Mouse (Mus musculus): ENCODE results near the gene Wdfy1. TPM values are rescaled to one million over a fixed set of nuclear protein-coding genes. Genes with fewer than 3 reads are reported as not detected.

Gene Wdfy1
- polyA plus RNA-seq, 2 experiments: 20.8 to 31.1 TPM

DNA sequence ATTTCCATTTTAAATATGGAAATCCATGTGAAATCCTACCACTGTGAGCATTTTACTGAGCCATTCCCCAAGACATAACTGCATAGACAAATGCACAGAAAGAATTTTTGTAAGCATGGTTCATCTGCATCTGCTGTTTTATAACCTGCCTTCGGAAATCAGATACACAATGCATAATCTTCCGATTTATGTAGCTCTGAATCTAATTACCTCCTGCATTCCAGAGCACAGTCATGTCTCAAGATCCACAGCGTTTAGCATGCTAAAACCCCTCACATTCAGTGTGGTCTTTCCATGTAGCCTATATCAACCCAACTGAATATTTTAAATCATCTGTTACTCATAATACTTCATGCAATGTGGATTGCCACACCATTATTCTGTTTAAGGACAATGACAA lies 33.5 kb upstream of the Wdfy1 start:
- H3K4me1 ChIP-seq (ENCODE audit: control insufficient read depth, insufficient read depth, low read length): no peaks in the 10 kb centered on the region
- no peak overlapping the region for H3K4me2 ChIP-seq (replicated peaks; ENCODE audit: low read depth, low read length, severe bottlenecking)
- no peak overlapping the region for H3K4me3 ChIP-seq (replicated peaks; ENCODE audit: low read length)
- no peak overlapping the region for H3K27ac ChIP-seq (replicated peaks; ENCODE audit: low read depth, low read length)
- H3K36me3 ChIP-seq (ENCODE audit: control insufficient read depth, insufficient read depth, low read length): peaks cover 4% of the 10 kb centered on the region; the same call in 1 of the 2 replicates
- WGBS: 61% methylated on average over 3 of the region's 3 CpGs
- no peak overlapping the region for H3K9ac ChIP-seq (ENCODE audit: low read depth, low read length, severe bottlenecking)
- H3K9me3 ChIP-seq (ENCODE audit: control insufficient read depth, low read length): no peaks in the 10 kb centered on the region
- no peaks in the 10 kb centered on the region for H3K27me3 ChIP-seq (ENCODE audit: control insufficient read depth, insufficient read depth, low read length)
- DNase-seq (ENCODE audit: low spot score): no peak
- ATAC-seq (ENCODE audit: low FRiP score, low read depth): no peak
- no peak for TF ChIP-seq POLR2A (IDR thresholded peaks at IDR 0.05; ENCODE audit: borderline replicate concordance, extremely low read depth, insufficient read depth, insufficient read length)

DNA sequence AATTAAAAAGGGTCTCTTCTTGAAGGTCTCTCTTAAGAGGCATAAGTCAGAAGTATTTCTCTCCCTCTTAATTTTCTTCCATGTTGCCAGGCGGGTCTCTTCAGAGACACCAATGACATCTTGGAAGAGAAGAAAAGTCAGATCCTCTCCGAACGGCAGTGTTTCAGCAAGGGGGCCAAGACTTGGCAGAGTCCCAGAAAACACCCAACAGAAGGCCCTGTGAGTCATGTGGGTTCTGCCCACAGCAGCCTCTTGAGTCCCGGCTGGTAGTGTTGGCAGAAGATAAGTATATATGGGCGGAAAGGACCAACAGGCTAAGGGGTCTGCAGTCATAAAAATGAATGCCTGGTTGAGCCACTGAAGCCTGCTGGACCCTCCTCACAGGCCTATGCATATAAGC lies 30.9 kb upstream of the Wdfy1 start:
- WGBS: 74% methylated on average over 5 of the region's 5 CpGs
- no peak overlapping the region for H3K27ac ChIP-seq (replicated peaks; ENCODE audit: low read depth, low read length)
- no peaks in the 10 kb centered on the region for H3K9me3 ChIP-seq (ENCODE audit: control insufficient read depth, low read length)
- no peak overlapping the region for H3K9ac ChIP-seq (ENCODE audit: low read depth, low read length, severe bottlenecking)
- no peaks in the 10 kb centered on the region for H3K4me1 ChIP-seq (ENCODE audit: control insufficient read depth, insufficient read depth, low read length)
- H3K36me3 ChIP-seq (ENCODE audit: control insufficient read depth, insufficient read depth, low read length): peaks cover 12% of the 10 kb centered on the region; the same call in 1 of the 2 replicates
- H3K27me3 ChIP-seq (ENCODE audit: control insufficient read depth, insufficient read depth, low read length): no peaks in the 10 kb centered on the region
- no peak for DNase-seq (ENCODE audit: low spot score)
- ATAC-seq (ENCODE audit: low FRiP score, low read depth): no peak
- H3K4me3 ChIP-seq (replicated peaks; ENCODE audit: low read length): no peak overlapping the region
- TF ChIP-seq POLR2A (IDR thresholded peaks at IDR 0.05; ENCODE audit: borderline replicate concordance, extremely low read depth, insufficient read depth, insufficient read length): no peak
- H3K4me2 ChIP-seq (replicated peaks; ENCODE audit: low read depth, low read length, severe bottlenecking): no peak overlapping the region

DNA sequence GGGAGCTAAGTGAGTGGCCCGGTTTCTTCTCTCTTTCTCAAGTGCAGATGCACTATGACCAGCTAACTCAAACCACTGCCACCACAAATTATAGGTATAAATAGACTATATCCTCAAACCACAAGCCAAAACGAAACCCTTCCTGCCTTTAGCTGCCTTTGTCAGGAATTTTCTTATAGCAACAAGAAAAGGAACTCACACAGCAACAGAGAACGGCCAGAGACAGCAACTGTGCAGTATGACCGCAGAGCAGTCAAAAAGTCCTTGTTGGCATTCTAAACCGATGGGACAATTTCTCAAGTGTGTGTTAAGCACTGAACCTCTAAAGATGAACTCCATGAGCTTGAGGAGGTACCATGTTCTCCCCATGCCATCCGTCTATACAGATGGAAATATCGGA lies 27.7 kb upstream of the Wdfy1 start:
- H3K9me3 ChIP-seq (ENCODE audit: control insufficient read depth, low read length): no peaks in the 10 kb centered on the region
- H3K9ac ChIP-seq (ENCODE audit: low read depth, low read length, severe bottlenecking): no peak overlapping the region
- no peak for TF ChIP-seq POLR2A (IDR thresholded peaks at IDR 0.05; ENCODE audit: borderline replicate concordance, extremely low read depth, insufficient read depth, insufficient read length)
- H3K27me3 ChIP-seq (ENCODE audit: control insufficient read depth, insufficient read depth, low read length): no peaks in the 10 kb centered on the region
- DNase-seq (ENCODE audit: low spot score) (no peak), ATAC-seq (ENCODE audit: low FRiP score, low read depth) (no peak)
- no peak overlapping the region for H3K27ac ChIP-seq (replicated peaks; ENCODE audit: low read depth, low read length)
- peaks cover 19% of the 10 kb centered on the region; the same call in 1 of the 2 replicates for H3K36me3 ChIP-seq (ENCODE audit: control insufficient read depth, insufficient read depth, low read length)
- no peak overlapping the region for H3K4me2 ChIP-seq (replicated peaks; ENCODE audit: low read depth, low read length, severe bottlenecking)
- no peak overlapping the region for H3K4me3 ChIP-seq (replicated peaks; ENCODE audit: low read length)
- WGBS: 85% methylated on average over 7 of the region's 7 CpGs
- H3K4me1 ChIP-seq (ENCODE audit: control insufficient read depth, insufficient read depth, low read length): no peaks in the 10 kb centered on the region

DNA sequence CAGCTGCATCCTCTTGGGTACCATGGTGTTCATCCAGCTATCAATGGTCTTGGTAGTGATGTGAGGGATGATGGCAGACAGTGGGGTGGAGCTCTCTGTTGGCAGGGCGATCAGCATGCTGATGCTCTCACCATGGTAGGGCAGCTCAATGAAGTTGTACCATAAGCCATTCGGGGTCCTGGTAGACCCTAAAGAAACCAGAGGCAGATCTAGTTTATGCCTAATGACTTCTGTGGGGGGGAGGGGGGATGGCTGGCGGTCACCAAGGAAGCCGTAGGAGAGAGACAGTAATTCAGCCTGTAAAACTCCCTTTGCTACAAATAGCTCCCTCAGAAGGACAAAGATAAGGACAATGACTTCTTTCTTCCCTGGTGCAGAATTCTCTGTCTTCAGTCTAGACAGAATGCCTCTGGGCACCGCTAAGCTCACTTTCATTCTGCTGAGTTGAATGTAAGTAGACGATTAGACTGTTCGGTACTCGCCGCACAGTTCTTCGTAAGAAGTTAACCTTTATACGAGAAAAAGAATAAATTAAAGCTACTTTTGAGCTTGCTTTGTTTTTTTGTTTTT lies 27.0 kb upstream of the Wdfy1 start:
- ATAC-seq (ENCODE audit: low FRiP score, low read depth) (no peak), DNase-seq (ENCODE audit: low spot score) (no peak)
- H3K27me3 ChIP-seq (ENCODE audit: control insufficient read depth, insufficient read depth, low read length): no peaks in the 10 kb centered on the region
- no peak overlapping the region for H3K4me3 ChIP-seq (replicated peaks; ENCODE audit: low read length)
- no peaks in the 10 kb centered on the region for H3K4me1 ChIP-seq (ENCODE audit: control insufficient read depth, insufficient read depth, low read length)
- no peak for TF ChIP-seq POLR2A (IDR thresholded peaks at IDR 0.05; ENCODE audit: borderline replicate concordance, extremely low read depth, insufficient read depth, insufficient read length)
- WGBS: 86% methylated on average over 11 of the region's 11 CpGs
- H3K27ac ChIP-seq (replicated peaks; ENCODE audit: low read depth, low read length): no peak overlapping the region
- no peak overlapping the region for H3K4me2 ChIP-seq (replicated peaks; ENCODE audit: low read depth, low read length, severe bottlenecking)
- H3K36me3 ChIP-seq (ENCODE audit: control insufficient read depth, insufficient read depth, low read length): peaks cover 19% of the 10 kb centered on the region; the same call in 1 of the 2 replicates
- H3K9ac ChIP-seq (ENCODE audit: low read depth, low read length, severe bottlenecking): no peak overlapping the region
- H3K9me3 ChIP-seq (ENCODE audit: control insufficient read depth, low read length): no peaks in the 10 kb centered on the region

DNA sequence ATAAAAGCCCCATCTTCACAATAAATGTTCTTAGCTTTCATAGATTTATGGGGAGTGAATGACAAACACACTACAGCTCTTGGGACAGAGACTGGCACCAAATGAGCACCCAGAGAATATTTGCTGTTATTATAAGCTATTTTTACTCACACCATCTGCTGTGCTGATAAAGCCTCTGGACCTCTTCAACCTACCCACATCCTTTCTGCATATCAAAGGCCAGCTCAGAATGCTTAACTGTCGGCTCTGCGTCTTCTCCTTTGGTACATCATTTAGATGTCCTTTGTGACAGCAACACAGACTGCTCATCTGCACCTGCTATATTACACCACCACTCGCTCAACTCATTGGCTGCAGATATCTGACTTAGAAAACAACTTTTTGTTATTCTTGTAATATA lies 21.1 kb upstream of the Wdfy1 start:
- H3K27ac ChIP-seq (replicated peaks; ENCODE audit: low read depth, low read length): no peak overlapping the region
- H3K27me3 ChIP-seq (ENCODE audit: control insufficient read depth, insufficient read depth, low read length): no peaks in the 10 kb centered on the region
- ATAC-seq (ENCODE audit: low FRiP score, low read depth) (no peak), DNase-seq (ENCODE audit: low spot score) (no peak)
- 0 out of 2 replicates have a peak, but pooled peaks cover 7% of the 10 kb centered on the region for H3K36me3 ChIP-seq (ENCODE audit: control insufficient read depth, insufficient read depth, low read length)
- H3K4me2 ChIP-seq (replicated peaks; ENCODE audit: low read depth, low read length, severe bottlenecking): no peak overlapping the region
- H3K9ac ChIP-seq (ENCODE audit: low read depth, low read length, severe bottlenecking): no peak overlapping the region
- no peaks in the 10 kb centered on the region for H3K9me3 ChIP-seq (ENCODE audit: control insufficient read depth, low read length)
- no peak for TF ChIP-seq POLR2A (IDR thresholded peaks at IDR 0.05; ENCODE audit: borderline replicate concordance, extremely low read depth, insufficient read depth, insufficient read length)
- 89% methylated on average over 3 of the region's 3 CpGs for WGBS
- H3K4me3 ChIP-seq (replicated peaks; ENCODE audit: low read length): no peak overlapping the region
- no peaks in the 10 kb centered on the region for H3K4me1 ChIP-seq (ENCODE audit: control insufficient read depth, insufficient read depth, low read length)
